Comparison of ENCODE assay signal across 20 mouse cellular contexts in the genomic region with DNA sequence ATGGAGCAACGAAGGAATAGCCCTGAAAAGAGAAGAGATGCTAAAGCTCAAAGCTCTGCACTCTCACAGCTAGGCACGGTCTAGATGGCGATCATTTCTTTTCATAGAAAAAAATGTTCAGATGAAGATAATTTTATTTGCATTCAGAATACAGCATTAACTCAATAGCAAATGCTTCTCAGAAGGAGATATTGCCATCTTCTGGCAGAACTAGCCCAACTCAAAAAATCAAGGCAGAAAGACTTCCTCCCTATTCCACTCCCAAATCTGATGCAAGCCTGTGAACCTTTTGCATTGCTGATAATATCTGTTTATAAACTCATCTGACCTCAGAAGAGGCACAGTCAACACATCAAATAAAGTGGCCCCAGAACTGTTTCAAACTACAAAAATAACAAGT. TPM values are rescaled to one million over a fixed set of nuclear protein-coding genes. Genes with fewer than 3 reads are reported as not detected.
DNase-seq lines count a peak whose midpoint lies in the region; ATAC-seq and TF ChIP-seq lines count a peak whose summit lies in the region.
"Had no signal": no experiment of that assay in that cellular context is flagged by ENCODE, and none has a peak within 500 bp of the region (broad histone marks: within the 10 kb centered on the region; RNA-seq: fewer than 3 reads in every experiment).

No protein-coding gene starts in this region.

- DNase-seq in right cerebral cortex, adult 18-20 months: peak; percentile 21
- DNase-seq in right cerebral cortex, postnatal 4 days: no peak
- no peak for DNase-seq in Patski (ENCODE audit: low read depth, low spot score)
- DNase-seq in stomach, postnatal 0 days (ENCODE audit: low spot score): no peak
- DNase-seq in testis, postnatal 10 days (ENCODE audit: low spot score): no peak
- no peak for DNase-seq in embryonic facial prominence, embryonic 10.5 days (ENCODE audit: low spot score)
- DNase-seq: adrenal gland, postnatal 25 days; cerebellum, adult 9-10 months; heart, adult 18-20 months; kidney, adult 8-10 months; layer of hippocampus, postnatal 36 days; thymus, adult 2 months had no signal

- no peaks in the 10 kb centered on the region for H3K9me3 ChIP-seq in intestine, postnatal 0 days (ENCODE audit: control insufficient read depth)
- no peaks in the 10 kb centered on the region for H3K9me3 ChIP-seq in intestine, embryonic 16.5 days (ENCODE audit: control insufficient read depth, low read length)
- H3K9me3 ChIP-seq in stomach, postnatal 0 days (ENCODE audit: control insufficient read depth, low read length): no peaks in the 10 kb centered on the region
- H3K9me3 ChIP-seq in embryonic facial prominence, embryonic 10.5 days: no peaks in the 10 kb centered on the region
- H3K9me3 ChIP-seq: embryonic facial prominence, embryonic 15.5 days; megakaryocyte, embryonic 14.5 days; midbrain, embryonic 15.5 days had no signal

- TF ChIP-seq CTCF in intestine, postnatal 0 days (IDR thresholded peaks at IDR 0.05; ENCODE audit: low read depth): peak; percentile 48
- TF ChIP-seq CTCF in Patski (IDR thresholded peaks at IDR 0.05): peak; percentile 47
- peak; percentile 50 for TF ChIP-seq CTCF in stomach, postnatal 0 days (IDR thresholded peaks at IDR 0.05; ENCODE audit: low read depth)

- in situ Hi-C loops in Patski (cut with MboI; ENCODE audit: low pct_unique_long_range_greater_than_20kb): loop anchor here (5.0 to 10.0 kb wide), 2 partner anchors 267 to 411 kb away; no protein-coding TSS in a partner anchor

- POLR2A ChIA-PET in Patski (lab: Charles Lee): no interaction called here

- H3K27me3 ChIP-seq in intestine, postnatal 0 days (replicated peaks; ENCODE audit: control insufficient read depth, insufficient read depth, low read length): no peaks in the 10 kb centered on the region
- H3K27me3 ChIP-seq in intestine, embryonic 16.5 days (replicated peaks; ENCODE audit: control insufficient read depth, insufficient read depth, low read length): no peaks in the 10 kb centered on the region
- H3K27me3 ChIP-seq in Patski: no peaks in the 10 kb centered on the region
- no peaks in the 10 kb centered on the region for H3K27me3 ChIP-seq in stomach, postnatal 0 days (ENCODE audit: control insufficient read depth, insufficient read depth, low read length)
- H3K27me3 ChIP-seq in embryonic facial prominence, embryonic 10.5 days (replicated peaks; ENCODE audit: low read depth, poor library complexity, severe bottlenecking): no peaks in the 10 kb centered on the region
- H3K27me3 ChIP-seq: embryonic facial prominence, embryonic 15.5 days; megakaryocyte, embryonic 14.5 days; midbrain, embryonic 15.5 days had no signal

- no peak for ATAC-seq in intestine, postnatal 0 days
- no peak for ATAC-seq in intestine, embryonic 16.5 days
- no peak for ATAC-seq in Patski
- no peak for ATAC-seq in stomach, postnatal 0 days (ENCODE audit: low FRiP score, low TSS enrichment)
- ATAC-seq: activated CD4-positive, CD25-positive, alpha-beta regulatory T cell, adult 4 months; midbrain, embryonic 15.5 days had no signal

- no peak for TF ChIP-seq EP300 in stomach, postnatal 0 days (optimal IDR thresholded peaks at IDR 0.05)

- H3K4me2 ChIP-seq in intestine, postnatal 0 days (replicated peaks; ENCODE audit: low read depth): no peak overlapping the region
- H3K4me2 ChIP-seq in intestine, embryonic 16.5 days (ENCODE audit: low read depth, low read length): no peak overlapping the region
- no peak overlapping the region for H3K4me2 ChIP-seq in stomach, postnatal 0 days (replicated peaks; ENCODE audit: low read depth)
- H3K4me2 ChIP-seq: embryonic facial prominence, embryonic 15.5 days; hindbrain, embryonic 14.5 days; liver, embryonic 11.5 days; midbrain, embryonic 15.5 days had no signal

- H3K4me3 ChIP-seq in intestine, postnatal 0 days (ENCODE audit: low read depth, low read length): no peak overlapping the region
- H3K4me3 ChIP-seq in intestine, embryonic 16.5 days (ENCODE audit: low read length): no peak overlapping the region
- no peak overlapping the region for H3K4me3 ChIP-seq in stomach, postnatal 0 days (ENCODE audit: low read depth, low read length)
- no peak overlapping the region for H3K4me3 ChIP-seq in embryonic facial prominence, embryonic 10.5 days
- H3K4me3 ChIP-seq: embryonic facial prominence, embryonic 15.5 days; megakaryocyte, embryonic 14.5 days; midbrain, embryonic 15.5 days had no signal

- CTCF ChIA-PET in Patski (lab: Charles Lee): interaction anchor here (1.1 to 2.3 kb wide), 3 partner anchors 11 to 409 kb away, joined by 3 to 5 read pairs (median 4); no protein-coding TSS in a partner anchor

- no peak overlapping the region for H3K9ac ChIP-seq in intestine, postnatal 0 days (ENCODE audit: low read depth, low read length)
- H3K9ac ChIP-seq in intestine, embryonic 16.5 days (ENCODE audit: low read depth, low read length): no peak overlapping the region
- H3K9ac ChIP-seq in stomach, postnatal 0 days (ENCODE audit: low read length): no peak overlapping the region
- H3K9ac ChIP-seq: embryonic facial prominence, embryonic 15.5 days; hindbrain, embryonic 14.5 days; midbrain, embryonic 15.5 days had no signal

- no peaks in the 10 kb centered on the region for H3K36me3 ChIP-seq in intestine, postnatal 0 days (ENCODE audit: control insufficient read depth, insufficient read depth)
- no peaks in the 10 kb centered on the region for H3K36me3 ChIP-seq in intestine, embryonic 16.5 days (ENCODE audit: control insufficient read depth, insufficient read depth, low read length)
- H3K36me3 ChIP-seq in stomach, postnatal 0 days (ENCODE audit: control insufficient read depth, insufficient read depth, low read length): no peaks in the 10 kb centered on the region
- peaks cover 5% of the 10 kb centered on the region; the same call in 1 of the 2 replicates for H3K36me3 ChIP-seq in embryonic facial prominence, embryonic 10.5 days (replicated peaks)
- H3K36me3 ChIP-seq: embryonic facial prominence, embryonic 15.5 days; midbrain, embryonic 15.5 days had no signal

- no peaks in the 10 kb centered on the region for H3K4me1 ChIP-seq in intestine, postnatal 0 days (replicated peaks; ENCODE audit: control insufficient read depth, insufficient read depth, low read length)
- no peaks in the 10 kb centered on the region for H3K4me1 ChIP-seq in intestine, embryonic 16.5 days (ENCODE audit: control insufficient read depth, insufficient read depth, low read length)
- no peaks in the 10 kb centered on the region for H3K4me1 ChIP-seq in stomach, postnatal 0 days (replicated peaks; ENCODE audit: control insufficient read depth, insufficient read depth)
- H3K4me1 ChIP-seq in embryonic facial prominence, embryonic 10.5 days: no peaks in the 10 kb centered on the region
- H3K4me1 ChIP-seq: embryonic facial prominence, embryonic 15.5 days; midbrain, embryonic 15.5 days had no signal

- H3K27ac ChIP-seq in intestine, postnatal 0 days (ENCODE audit: low read depth, low read length): no peak overlapping the region
- no peak overlapping the region for H3K27ac ChIP-seq in intestine, embryonic 16.5 days (ENCODE audit: low read length)
- H3K27ac ChIP-seq in stomach, postnatal 0 days (replicated peaks): no peak overlapping the region
- H3K27ac ChIP-seq in embryonic facial prominence, embryonic 10.5 days (replicated peaks): no peak overlapping the region
- H3K27ac ChIP-seq: embryonic facial prominence, embryonic 15.5 days; hindbrain, embryonic 14.5 days; midbrain, embryonic 15.5 days had no signal

- 87% methylated on average over 3 of the region's 3 CpGs for WGBS in intestine, postnatal 0 days
- WGBS in intestine, embryonic 16.5 days: 77% methylated on average over 3 of the region's 3 CpGs
- 81% methylated on average over 3 of the region's 3 CpGs for WGBS in stomach, postnatal 0 days
- 92% methylated on average over 3 of the region's 3 CpGs for WGBS in embryonic facial prominence, embryonic 10.5 days

RNA-seq across cellular contexts. Expression of gene Ttc7b, which starts 55.1 kb away (rescaled TPM):
- polyA plus RNA-seq in intestine, postnatal 0 days (2015; fragmentation: Nextera tagmentation; extraction: Ambion mirVana): 4.0 and 4.1 TPM in 2 replicates
- 2.4 and 2.8 TPM in 2 replicates for polyA plus RNA-seq in intestine, embryonic 16.5 days (2015; fragmentation: Nextera tagmentation; extraction: Ambion mirVana)
- 21.3 TPM for polyA plus RNA-seq in Patski (2021)
- 2.4 and 3.4 TPM in 2 replicates for polyA plus RNA-seq in stomach, postnatal 0 days (2015; fragmentation: Nextera tagmentation; extraction: Ambion mirVana)
- 4.2 and 4.6 TPM in 2 replicates for polyA plus RNA-seq in embryonic facial prominence, embryonic 10.5 days (2016; fragmentation: Nextera tagmentation; extraction: Ambion mirVana)
